Mouse (Mus musculus) brain, embryonic 14.5 days (tissue): Measurements from ENCODE around the gene Jade2.

Source experiments
- CTCF ChIP-seq: fragments of 200-500 bp; IDR thresholded peaks from 2 replicates; pipeline ENCODE4 v1.5.1; 2012; ENCODE audit warnings: inconsistent platforms, mild to moderate bottlenecking, moderate library complexity, borderline replicate concordance; ENCODE audit not compliant: insufficient read depth, insufficient read length; ENCODE audit errors: extremely low read depth
- POLR2A ChIP-seq: fragments of 200-500 bp; IDR thresholded peaks from 2 replicates; pipeline ENCODE4 v1.6.1; 2012; ENCODE audit warnings: mild to moderate bottlenecking, inconsistent platforms, borderline replicate concordance; ENCODE audit not compliant: poor library complexity, insufficient read depth, insufficient read length, severe bottlenecking; ENCODE audit errors: extremely low read depth

DNA sequence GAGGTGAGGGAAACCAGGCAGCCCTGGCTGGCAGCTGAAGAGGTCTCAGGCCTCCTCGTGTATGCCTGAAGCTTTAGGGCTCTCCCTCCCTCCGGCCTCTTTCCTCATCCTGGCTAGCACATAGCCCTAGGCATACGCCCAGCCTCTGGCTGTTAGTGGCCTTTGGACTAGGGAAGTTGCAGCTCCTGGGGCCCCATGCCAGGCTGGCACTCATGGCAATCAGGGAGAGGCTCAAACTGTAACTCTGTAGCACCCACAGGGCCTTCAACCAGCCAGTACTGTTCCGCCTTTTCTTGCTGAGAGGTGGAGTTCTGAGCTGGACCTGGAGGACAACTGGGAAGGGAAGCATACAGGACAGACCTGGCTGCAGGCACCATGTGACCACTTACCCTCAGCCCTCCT, 19.5 kb upstream of the Jade2 start:
- TF ChIP-seq POLR2A (no peak), CTCF (no peak)
